Mouse (Mus musculus): ENCODE data around the gene Rab40c.

GRCm38 (mm10) chr17:25958771-25959494 lies 39.4 kb upstream of the Rab40c start:
- TF ChIP-seq CTCF (IDR thresholded peaks at IDR 0.05 in 2 of 3, conservative IDR thresholded peaks at IDR 0.05 in 1 of 3; ENCODE audit: control insufficient read depth in 1 of 3, insufficient read depth in 1 of 3, low read depth in 2 of 3, low read length in 3 of 3, poor library complexity in 1 of 3, severe bottlenecking in 1 of 3) (no peak), ELF1 (IDR thresholded peaks at IDR 0.05; ENCODE audit: low read depth, low read length) (no peak), MXI1 (IDR thresholded peaks at IDR 0.05; ENCODE audit: low read depth, low read length) (no peak), TCF12 (IDR thresholded peaks at IDR 0.05; ENCODE audit: low read depth, low read length) (no peak), POLR2A (IDR thresholded peaks at IDR 0.05; ENCODE audit: control insufficient read depth in 1 of 2, insufficient read depth in 1 of 2, low read depth in 1 of 2, low read length in 2 of 2, poor library complexity in 1 of 2) (no peak), JUND (IDR thresholded peaks at IDR 0.05; ENCODE audit: low read depth, low read length) (no peak)

Data from MEL (cell line).